Mouse (Mus musculus) kidney, adult 2 months (tissue): ENCODE measurements at regions not wholly inside any gene's neighbourhood (a gene's known extent, or its start where the extent isn't known, plus 50 kb on each side); places are given as distances from the start of the nearest gene placed in this dataset.

Experiments
- DNase-seq: peaks from one replicate; pipeline ENCODE4 v3.0.0; 2021
- H3K27ac ChIP-seq: fragments of 200-500 bp; 2 replicates; pipeline ENCODE4 v1.5.1; 2012; ENCODE audit warnings: low read depth, low read length, control low read depth, inconsistent platforms; ENCODE audit not compliant: insufficient read depth
- H3K27me3 ChIP-seq: fragments of 200-500 bp; replicated peaks from 2 replicates; pipeline ENCODE4 v1.6.1; 2012; ENCODE audit warnings: mild to moderate bottlenecking, moderate library complexity, low read length, inconsistent platforms; ENCODE audit not compliant: control insufficient read depth, insufficient read depth
- H3K36me3 ChIP-seq: fragments of 200-500 bp; 2 replicates; pipeline ENCODE4 v1.6.1; 2012; ENCODE audit warnings: mild to moderate bottlenecking, moderate library complexity, low read length, inconsistent platforms; ENCODE audit not compliant: control insufficient read depth, insufficient read depth
- H3K4me1 ChIP-seq: fragments of 200-500 bp; 2 replicates; pipeline ENCODE4 v1.6.1; 2011; ENCODE audit warnings: low read length; ENCODE audit not compliant: control insufficient read depth, insufficient read depth
- H3K4me3 ChIP-seq: fragments of 200-500 bp; 2 replicates; pipeline ENCODE4 v1.5.1; 2011; ENCODE audit warnings: mild to moderate bottlenecking, low read depth, low read length, control low read depth; ENCODE audit not compliant: insufficient read depth
- CTCF ChIP-seq: fragments of 200-500 bp; conservative IDR thresholded peaks from 2 replicates; pipeline ENCODE4 v1.5.1; 2011; ENCODE audit warnings: low read depth, mild to moderate bottlenecking, control low read depth, low read length, moderate library complexity, mixed read lengths; ENCODE audit not compliant: insufficient read depth, insufficient read length
- POLR2A ChIP-seq: fragments of 200-500 bp; IDR thresholded peaks from one replicate; pipeline ENCODE4 v1.6.1; 2011; ENCODE audit warnings: low read depth, low read length, control low read depth
- WGBS: fragments of 180-500 bp; shearing (Covaris S2); methylation state at CpG from one replicate; pipeline ENCODE4 v1.1.7; 2018; 5-methylcytosine and 5-hydroxymethylcytosine counted together

DNA sequence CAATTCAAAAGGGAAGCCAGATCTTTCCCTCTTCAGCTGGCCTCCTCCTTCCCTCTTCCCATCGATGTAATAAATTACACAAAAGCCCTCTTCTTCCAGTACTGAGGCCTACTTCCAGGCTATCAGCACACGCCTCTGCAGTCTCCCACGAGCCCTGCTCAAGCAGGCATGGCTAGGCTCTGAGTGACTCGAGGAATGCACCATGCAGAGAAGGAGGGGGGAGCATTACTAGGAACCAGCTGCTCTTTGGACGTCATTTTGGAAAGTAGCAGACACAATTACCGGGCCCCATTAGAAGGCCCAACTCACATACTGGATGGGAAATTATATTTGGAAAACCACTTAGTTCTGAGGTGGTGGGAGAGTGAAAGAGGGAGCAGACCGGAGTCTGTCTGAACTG is 253.7 kb downstream of the Cd83 start:
- Histone ChIP-seq H3K36me3 (no peaks in the 10 kb centered on the region), H3K4me1 (peaks cover 10% of the 10 kb centered on the region; the same call in 1 of the 2 replicates), H3K4me3 (no peak overlapping the region), H3K27ac (no peak overlapping the region), H3K27me3 (no peaks in the 10 kb centered on the region)
- peak; percentile 35 for DNase-seq
- WGBS = 39% methylated on average over 7 of the region's 7 CpGs
- TF ChIP-seq POLR2A (no peak), CTCF (no peak)

DNA sequence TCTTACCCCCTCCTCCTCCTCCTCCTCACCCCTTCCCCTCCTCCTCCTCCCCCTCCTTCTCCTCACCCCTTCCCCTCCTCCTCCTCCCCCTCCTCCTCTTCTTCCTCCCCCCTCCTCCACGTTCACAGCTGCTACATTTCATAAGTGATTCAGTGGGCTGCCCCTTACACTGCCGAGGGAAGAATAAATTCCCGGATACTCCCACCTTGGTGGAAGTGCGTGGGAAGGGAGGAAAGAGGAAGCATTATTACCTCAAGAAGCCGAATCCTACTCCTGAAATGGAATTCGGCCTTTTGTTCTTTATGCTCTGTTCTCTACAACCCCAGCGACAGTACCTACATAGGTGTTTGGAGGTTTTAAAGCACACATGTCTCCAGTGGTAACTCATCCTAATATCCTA is 256.1 kb downstream of the Cd83 start:
- H3K27ac ChIP-seq = no peak overlapping the region
- 58% methylated on average over 6 of the region's 7 CpGs for WGBS
- no peaks in the 10 kb centered on the region; the same call in 1 of the 2 replicates for H3K27me3 ChIP-seq
- TF ChIP-seq CTCF (no peak), POLR2A (no peak)
- H3K4me1 ChIP-seq = peaks cover 11% of the 10 kb centered on the region; the same call in 1 of the 2 replicates
- no peaks in the 10 kb centered on the region for H3K36me3 ChIP-seq
- H3K4me3 ChIP-seq = no peak overlapping the region
- no peak for DNase-seq

DNA sequence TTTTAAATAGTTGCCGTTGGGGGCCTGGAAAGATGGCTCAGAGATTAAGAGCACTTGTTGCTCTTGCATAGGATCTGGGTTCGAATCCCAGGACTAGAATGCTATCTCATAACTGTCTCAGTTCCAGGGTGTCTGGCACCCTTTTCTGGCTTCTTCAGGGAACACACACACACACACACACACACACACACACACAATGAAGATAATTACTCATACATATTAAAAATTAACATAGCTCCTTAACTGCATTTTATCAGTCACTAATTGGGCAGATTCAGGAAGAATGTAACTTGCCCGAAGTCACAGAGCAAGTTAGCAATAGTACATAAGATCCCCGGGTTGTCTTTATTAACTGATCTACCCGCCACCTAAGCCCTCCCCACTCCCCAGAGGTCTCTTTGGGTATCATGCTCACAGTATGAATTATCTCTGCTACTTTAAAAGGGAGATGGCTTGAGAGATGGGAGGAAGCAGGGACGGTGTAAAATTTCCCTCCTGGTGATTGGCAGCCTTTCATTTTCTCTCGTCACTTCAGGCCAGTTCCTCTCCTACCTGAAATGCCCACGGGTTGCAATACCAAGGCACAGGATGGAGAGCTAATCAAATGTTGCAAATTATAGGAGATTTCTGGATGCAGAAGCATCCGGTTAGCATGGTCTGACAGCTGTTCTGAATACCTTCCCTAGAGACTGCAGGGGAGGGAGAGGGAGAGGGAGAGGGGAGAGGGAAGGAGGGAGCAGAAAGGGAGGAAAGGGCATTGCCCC is 258.3 kb downstream of the Cd83 start:
- peak; percentile 53 for DNase-seq
- peaks cover 15% of the 10 kb centered on the region; the same call in 1 of the 2 replicates for H3K4me1 ChIP-seq
- H3K27me3 ChIP-seq = no peaks in the 10 kb centered on the region; the same call in 1 of the 2 replicates
- H3K27ac ChIP-seq = no peak overlapping the region; the same call in 1 of the 2 replicates
- H3K4me3 ChIP-seq = no peak overlapping the region
- H3K36me3 ChIP-seq = no peaks in the 10 kb centered on the region
- WGBS = 44% methylated on average over 9 of the region's 9 CpGs
- no peak for TF ChIP-seq CTCF
- no peak for TF ChIP-seq POLR2A

DNA sequence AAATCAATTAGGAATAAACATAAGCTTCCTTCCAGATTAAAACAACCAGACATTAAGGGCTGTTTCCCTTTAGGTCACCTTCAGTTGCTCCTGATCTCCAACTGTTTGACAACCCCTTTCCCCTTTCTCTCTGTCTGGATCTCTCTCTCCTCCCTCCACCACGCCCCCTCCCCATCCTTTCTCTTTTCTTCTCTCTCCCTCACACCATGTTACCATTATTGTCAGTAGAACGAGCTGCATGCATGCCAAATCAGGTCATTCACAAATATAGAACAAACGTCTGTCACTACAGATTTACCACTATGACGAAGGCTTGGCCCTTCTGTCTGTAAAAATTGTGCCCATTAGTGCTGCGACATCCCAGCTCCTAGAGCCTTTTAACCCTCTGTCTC is 258.9 kb downstream of the Cd83 start:
- peaks cover 15% of the 10 kb centered on the region; the same call in 1 of the 2 replicates for H3K4me1 ChIP-seq
- H3K27me3 ChIP-seq = no peaks in the 10 kb centered on the region; the same call in 1 of the 2 replicates
- 66% methylated on average over 5 of the region's 5 CpGs for whole genome bisulfite sequencing
- TF ChIP-seq POLR2A (no peak), CTCF (no peak)
- no peak overlapping the region for H3K4me3 ChIP-seq
- DNase-seq = no peak
- H3K27ac ChIP-seq = no peak overlapping the region
- no peaks in the 10 kb centered on the region for H3K36me3 ChIP-seq

DNA sequence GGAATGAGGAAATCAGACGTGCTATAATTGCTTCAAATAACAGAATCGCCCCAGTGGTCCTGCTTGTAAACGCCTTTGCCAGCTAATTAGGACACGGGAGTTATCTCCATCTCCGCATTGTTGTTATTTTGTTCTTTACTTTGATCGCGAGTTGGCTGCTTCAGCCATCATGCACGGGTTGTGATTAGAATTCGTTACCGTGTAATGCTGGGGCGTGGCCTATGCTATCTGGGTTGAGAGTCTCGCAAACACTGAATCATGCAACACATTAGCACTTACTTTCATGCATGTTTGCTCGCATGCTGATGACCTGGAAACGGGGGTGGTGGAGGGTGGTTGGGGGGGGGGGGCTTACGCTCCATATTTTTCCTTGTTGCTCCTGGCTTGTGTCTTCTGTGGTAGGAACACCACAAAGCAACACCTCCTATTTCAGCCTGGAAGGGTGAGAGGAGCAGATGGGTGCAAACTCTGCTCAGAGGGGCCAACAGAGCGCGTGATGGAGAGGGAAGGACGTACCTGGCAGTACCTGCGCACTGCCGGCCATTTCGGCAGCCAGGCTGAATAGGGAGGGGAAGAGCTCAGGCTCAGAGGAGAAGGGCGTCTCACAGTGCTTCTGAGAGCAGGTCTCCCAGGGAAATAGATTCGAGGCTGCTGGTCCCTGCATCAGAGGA is 260.1 kb downstream of the Cd83 start:
- Histone ChIP-seq H3K36me3 (no peaks in the 10 kb centered on the region), H3K4me1 (peaks cover 15% of the 10 kb centered on the region; the same call in 1 of the 2 replicates), H3K27me3 (no peaks in the 10 kb centered on the region; the same call in 1 of the 2 replicates), H3K4me3 (no peak overlapping the region), H3K27ac (no peak overlapping the region)
- no peak for TF ChIP-seq CTCF
- TF ChIP-seq POLR2A = no peak
- 85% methylated on average over 23 of the region's 23 CpGs for WGBS
- no peak for DNase-seq

DNA sequence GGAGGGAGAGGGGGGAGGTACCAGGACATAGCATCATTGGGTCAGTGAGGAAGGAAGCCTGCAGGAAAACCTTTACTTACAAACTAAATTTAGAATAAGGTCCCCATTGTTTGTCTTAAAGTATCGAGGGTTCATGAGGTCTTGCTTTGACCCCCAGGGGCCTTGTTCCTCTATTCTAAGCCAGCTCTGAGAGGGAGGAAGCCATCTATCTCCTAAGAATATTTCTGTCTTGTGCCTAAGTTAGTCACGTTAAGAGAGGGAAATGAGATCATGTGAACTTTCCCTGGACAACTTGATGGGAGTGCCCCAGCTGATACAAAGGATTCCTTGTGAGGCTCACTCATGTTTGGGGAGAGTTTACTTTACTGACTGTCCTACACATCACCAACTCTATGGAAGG is 261.9 kb downstream of the Cd83 start:
- Histone ChIP-seq H3K4me3 (no peak overlapping the region), H3K27ac (peak overlapping the region; percentile 49), H3K4me1 (peaks cover 11% of the 10 kb centered on the region; the same call in 1 of the 2 replicates), H3K27me3 (no peaks in the 10 kb centered on the region; the same call in 1 of the 2 replicates), H3K36me3 (no peaks in the 10 kb centered on the region)
- WGBS = 39% methylated on average over 2 of the region's 2 CpGs
- peak; percentile 86 for DNase-seq
- TF ChIP-seq CTCF = no peak
- no peak for TF ChIP-seq POLR2A

DNA sequence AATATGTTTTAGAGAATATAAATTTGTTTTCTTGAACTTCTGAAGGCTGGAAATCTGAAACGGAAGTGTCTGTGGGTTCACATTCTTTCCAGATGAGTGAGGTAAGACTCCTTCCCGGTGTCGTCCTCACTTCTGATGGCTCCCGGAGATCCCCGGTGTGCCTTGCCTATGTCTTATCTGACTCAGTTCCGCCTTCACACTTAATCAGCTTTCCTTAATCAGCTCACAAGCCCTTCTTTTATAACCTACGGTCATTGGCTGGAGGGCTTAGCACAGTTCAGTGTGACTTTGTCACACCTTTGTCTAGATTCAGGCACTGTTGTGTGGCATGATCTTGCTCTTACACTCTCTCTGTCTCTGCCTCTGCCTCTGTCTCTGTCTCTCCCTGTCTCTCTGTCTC is 269.6 kb downstream of the Cd83 start:
- WGBS = 75% methylated on average over 7 of the region's 7 CpGs
- H3K36me3 ChIP-seq = no peaks in the 10 kb centered on the region
- no peak overlapping the region for H3K27ac ChIP-seq
- no peaks in the 10 kb centered on the region for H3K27me3 ChIP-seq
- no peak for DNase-seq
- TF ChIP-seq CTCF = no peak
- no peak for TF ChIP-seq POLR2A
- peaks cover 12% of the 10 kb centered on the region for H3K4me1 ChIP-seq
- H3K4me3 ChIP-seq = no peak overlapping the region
